Mouse (Mus musculus) cortical plate, adult 2 months (tissue): Measurements from ENCODE around the gene Nedd8.

Source experiments
- CTCF ChIP-seq: fragments of 200-500 bp; IDR thresholded peaks from 2 replicates; pipeline ENCODE4 v1.5.1; 2011; ENCODE audit warnings: mild to moderate bottlenecking, control low read depth, low read length; ENCODE audit not compliant: insufficient read depth; ENCODE audit errors: extremely low read depth
- POLR2A ChIP-seq: fragments of 200-500 bp; IDR thresholded peaks from 2 replicates; pipeline ENCODE4 v1.6.1; 2011; ENCODE audit warnings: mild to moderate bottlenecking, low read length, control low read depth; ENCODE audit not compliant: insufficient read depth; ENCODE audit errors: extremely low read depth

DNA sequence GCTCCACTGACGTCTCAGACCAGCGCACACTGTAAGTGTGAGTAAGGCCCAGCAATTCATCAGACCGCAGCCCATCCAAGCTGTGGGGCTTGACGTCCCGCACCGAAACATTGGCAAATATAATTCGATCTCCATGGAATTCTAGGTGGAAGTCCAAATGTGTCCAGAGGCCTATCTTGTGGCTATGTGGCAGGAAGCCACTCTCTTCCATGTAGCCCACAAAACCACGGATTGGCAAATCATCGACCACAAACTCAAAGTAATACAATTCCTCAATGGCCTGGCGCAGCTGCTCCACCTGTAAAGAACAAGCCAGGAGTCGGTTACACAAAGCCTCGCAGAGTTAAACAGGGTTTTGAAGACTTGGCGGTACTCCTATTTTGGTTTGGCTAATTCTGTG lies 30.6 kb downstream of the Nedd8 start:
- TF ChIP-seq CTCF (no peak), POLR2A (no peak)
